22 mouse cellular contexts compared by ENCODE assay signal in the genomic region with DNA sequence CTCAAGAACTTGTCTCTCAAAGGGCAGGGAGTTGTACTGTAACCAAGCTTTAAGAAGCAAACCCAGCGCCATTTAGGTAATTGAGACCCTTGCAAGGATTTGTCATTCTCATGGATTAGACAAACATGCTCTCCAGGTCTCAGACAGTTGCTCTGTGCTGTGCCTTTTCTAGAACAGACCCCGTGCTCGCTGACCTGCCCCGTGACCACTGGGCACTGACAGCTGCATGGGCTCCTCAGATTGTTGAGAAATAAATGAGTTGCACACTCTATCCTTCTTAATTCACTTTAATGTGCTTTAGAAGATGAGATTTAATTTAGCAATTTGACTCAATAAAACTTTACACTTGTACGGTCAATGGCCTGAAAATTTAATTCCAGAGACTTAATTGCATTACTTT.
A peak's percentile ranks its signal among the peaks of the same experiment; 100 is the strongest.
DNase-seq lines count a peak whose midpoint lies in the region; ATAC-seq and TF ChIP-seq lines count a peak whose summit lies in the region.
"Had no signal": no experiment of that assay in that cellular context is flagged by ENCODE, and none has a peak within 500 bp of the region (broad histone marks: within the 10 kb centered on the region; RNA-seq: fewer than 3 reads in every experiment).

No protein-coding gene starts in this region.

- H3K27me3 ChIP-seq in hindbrain, embryonic 11.5 days (ENCODE audit: control insufficient read depth, insufficient read depth, low read length) = no peaks in the 10 kb centered on the region
- H3K27me3 ChIP-seq in hindbrain, postnatal 0 days (ENCODE audit: insufficient read depth, low read length) = no peaks in the 10 kb centered on the region
- peaks cover 63% of the 10 kb centered on the region for H3K27me3 ChIP-seq in midbrain, embryonic 10.5 days (ENCODE audit: low read depth, poor library complexity, severe bottlenecking)
- H3K27me3 ChIP-seq in midbrain, embryonic 13.5 days = peaks cover 23% of the 10 kb centered on the region
- H3K27me3 ChIP-seq: forebrain, embryonic 13.5 days; heart, embryonic 13.5 days had no signal

- WGBS in hindbrain, embryonic 11.5 days = 46% methylated on average over 5 of the region's 5 CpGs
- 56% methylated on average over 5 of the region's 5 CpGs for WGBS in hindbrain, postnatal 0 days
- WGBS in midbrain, embryonic 10.5 days = 55% methylated on average over 5 of the region's 5 CpGs
- 26% methylated on average over 5 of the region's 5 CpGs for WGBS in midbrain, embryonic 13.5 days

- ATAC-seq in hindbrain, embryonic 11.5 days (ENCODE audit: low FRiP score) = 0 out of 2 replicates have a peak, but pooled peaks have one; percentile 32
- ATAC-seq in hindbrain, postnatal 0 days = no peak
- ATAC-seq in midbrain, embryonic 13.5 days = no peak
- ATAC-seq: CD4-positive, CD25-positive, alpha-beta regulatory T cell, adult 4 months; forebrain, embryonic 13.5 days had no signal

- DNase-seq in hindbrain, embryonic 11.5 days (ENCODE audit: low spot score) = peak; percentile 21
- no peak for DNase-seq in hindbrain, postnatal 0 days (ENCODE audit: low spot score)
- peak; percentile 33 for DNase-seq in midbrain, embryonic 10.5 days (ENCODE audit: low spot score)
- peak; percentile 14 for DNase-seq in retina, embryonic 14.5 days (ENCODE audit: low spot score)
- DNase-seq in retina, postnatal 1 day = no peak
- DNase-seq: adrenal gland, adult 2 months; adrenal gland, postnatal 14 days; cerebellum, adult 11 months; cerebellum, adult 2 months; cerebellum, adult 9-11 months; cerebellum, postnatal 25 days; gastrocnemius, postnatal 10 days; gastrocnemius, postnatal 36 days; heart, adult 2 months; heart, postnatal 14 days; heart, postnatal 4 days had no signal

- no peaks in the 10 kb centered on the region for H3K9me3 ChIP-seq in hindbrain, embryonic 11.5 days (ENCODE audit: control insufficient read depth, low read length)
- H3K9me3 ChIP-seq in hindbrain, postnatal 0 days (ENCODE audit: low read length) = no peaks in the 10 kb centered on the region
- no peaks in the 10 kb centered on the region for H3K9me3 ChIP-seq in midbrain, embryonic 10.5 days (replicated peaks)
- no peaks in the 10 kb centered on the region for H3K9me3 ChIP-seq in midbrain, embryonic 13.5 days
- H3K9me3 ChIP-seq: forebrain, embryonic 10.5 days; forebrain, embryonic 13.5 days; heart, embryonic 10.5 days; heart, embryonic 13.5 days had no signal

- H3K9ac ChIP-seq in hindbrain, embryonic 11.5 days (ENCODE audit: low read depth, low read length) = no peak overlapping the region
- no peak overlapping the region for H3K9ac ChIP-seq in hindbrain, postnatal 0 days (replicated peaks; ENCODE audit: low read length)
- no peak overlapping the region for H3K9ac ChIP-seq in midbrain, embryonic 13.5 days (replicated peaks)
- H3K9ac ChIP-seq: forebrain, embryonic 13.5 days; heart, embryonic 13.5 days had no signal

- H3K4me2 ChIP-seq in hindbrain, embryonic 11.5 days (replicated peaks; ENCODE audit: low read depth, low read length) = no peak overlapping the region
- no peak overlapping the region for H3K4me2 ChIP-seq in hindbrain, postnatal 0 days (ENCODE audit: low read depth, low read length)
- no peak overlapping the region for H3K4me2 ChIP-seq in midbrain, embryonic 13.5 days (replicated peaks)
- H3K4me2 ChIP-seq: forebrain, embryonic 13.5 days; heart, embryonic 13.5 days had no signal

- no peaks in the 10 kb centered on the region for H3K36me3 ChIP-seq in hindbrain, embryonic 11.5 days (ENCODE audit: control insufficient read depth, insufficient read depth, low read length)
- no peaks in the 10 kb centered on the region for H3K36me3 ChIP-seq in hindbrain, postnatal 0 days (ENCODE audit: insufficient read depth, low read length)
- H3K36me3 ChIP-seq in midbrain, embryonic 10.5 days = peaks cover 11% of the 10 kb centered on the region
- H3K36me3 ChIP-seq in midbrain, embryonic 13.5 days = no peaks in the 10 kb centered on the region

- no peaks in the 10 kb centered on the region for H3K4me1 ChIP-seq in hindbrain, embryonic 11.5 days (replicated peaks; ENCODE audit: control insufficient read depth, insufficient read depth, low read length)
- H3K4me1 ChIP-seq in hindbrain, postnatal 0 days (ENCODE audit: insufficient read depth, low read length) = no peaks in the 10 kb centered on the region
- peaks cover 49% of the 10 kb centered on the region for H3K4me1 ChIP-seq in midbrain, embryonic 10.5 days
- peaks cover 29% of the 10 kb centered on the region for H3K4me1 ChIP-seq in midbrain, embryonic 13.5 days (replicated peaks)
- H3K4me1 ChIP-seq: heart, embryonic 10.5 days; heart, embryonic 13.5 days had no signal

- no peak for TF ChIP-seq CTCF in hindbrain, postnatal 0 days (IDR thresholded peaks at IDR 0.05; ENCODE audit: low read depth)

- H3K27ac ChIP-seq in hindbrain, embryonic 11.5 days (ENCODE audit: low read depth, low read length) = peak overlapping the region; percentile 37; the same call in 1 of the 2 replicates
- H3K27ac ChIP-seq in hindbrain, postnatal 0 days = no peak overlapping the region
- 0 out of 2 replicates have a peak overlapping the region, but pooled peaks have one; percentile 34 for H3K27ac ChIP-seq in midbrain, embryonic 10.5 days (replicated peaks)
- no peak overlapping the region for H3K27ac ChIP-seq in midbrain, embryonic 13.5 days
- H3K27ac ChIP-seq: forebrain, embryonic 10.5 days; forebrain, embryonic 13.5 days; heart, adult 2 months; heart, embryonic 10.5 days; heart, embryonic 13.5 days had no signal

- H3K4me3 ChIP-seq in hindbrain, embryonic 11.5 days (ENCODE audit: low read depth, low read length) = no peak overlapping the region
- H3K4me3 ChIP-seq in hindbrain, postnatal 0 days (ENCODE audit: low read length) = no peak overlapping the region
- no peak overlapping the region; the same call in 1 of the 2 replicates for H3K4me3 ChIP-seq in midbrain, embryonic 10.5 days
- H3K4me3 ChIP-seq in midbrain, embryonic 13.5 days (replicated peaks) = no peak overlapping the region
- H3K4me3 ChIP-seq: forebrain, embryonic 10.5 days; forebrain, embryonic 13.5 days; heart, adult 2 months; heart, embryonic 10.5 days; heart, embryonic 13.5 days had no signal

Comparison
In these comparisons a context has a peak if more than half of its experiments do, and no peak if none do; other contexts are left out.
1. DNase-seq: peak in hindbrain, embryonic 11.5 days (single experiment), midbrain, embryonic 10.5 days (single experiment) and retina, embryonic 14.5 days (single experiment); none in hindbrain, postnatal 0 days (single experiment) and retina, postnatal 1 day (single experiment).
2. H3K27ac ChIP-seq: peak in hindbrain, embryonic 11.5 days (single experiment) and midbrain, embryonic 10.5 days (single experiment); none in hindbrain, postnatal 0 days (single experiment) and midbrain, embryonic 13.5 days (single experiment).